Mouse (Mus musculus) MN1 (cell line): ENCODE measurements at regions not wholly inside any gene's neighbourhood (a gene's known extent, or its start where the extent isn't known, plus 50 kb on each side); places are given as distances from the start of the nearest gene placed in this dataset.
"Not testable (repeated sequence)": the region's sequence is repeated elsewhere in the genome, so short reads cannot be mapped to it uniquely, and the experiment has no call there.

Experiments used
- DNase-seq: peaks from one replicate; pipeline ENCODE4 v3.0.0-alpha.2; 2016; ENCODE audit warnings: low spot score

DNA sequence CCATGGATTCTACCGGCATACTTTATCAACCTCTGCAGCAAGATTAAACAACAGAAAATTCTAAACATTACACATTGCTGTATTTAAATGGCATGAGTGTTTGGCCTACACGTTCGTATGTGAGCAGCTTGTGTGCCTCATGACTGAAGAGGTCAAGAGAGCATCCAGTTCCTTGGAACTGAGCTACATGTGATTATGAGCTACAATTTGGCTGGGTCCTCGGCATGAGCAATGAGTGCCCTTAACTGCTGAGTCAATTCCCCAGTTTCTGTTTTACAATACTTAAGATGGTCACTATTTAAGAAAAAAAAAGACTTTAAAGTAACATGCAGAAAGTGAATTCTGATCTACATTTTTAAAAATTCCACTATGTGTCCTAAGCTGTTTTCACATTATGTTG lies 338.4 kb upstream of the Gpc6 start:
- DNase-seq: no peak

DNA sequence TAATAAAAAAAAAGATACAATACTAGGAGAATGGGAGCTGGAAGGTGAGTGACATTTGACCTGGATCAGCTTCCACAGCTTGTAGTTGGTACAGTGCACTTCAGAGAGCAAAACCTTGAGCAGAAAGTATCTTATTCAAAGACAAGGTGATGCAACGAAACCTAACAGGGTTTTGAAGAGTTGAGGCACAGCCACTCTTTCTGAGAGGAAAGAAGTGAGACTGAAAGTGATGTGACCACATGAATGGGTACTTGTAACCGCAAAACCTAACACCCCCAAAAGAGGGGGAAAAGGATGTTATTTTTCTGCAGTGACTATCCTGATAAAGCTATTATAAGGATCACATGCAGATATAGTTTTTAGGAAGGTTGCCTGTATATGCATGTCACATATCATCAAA lies 335.6 kb upstream of the Gpc6 start:
- DNase-seq: no peak

DNA sequence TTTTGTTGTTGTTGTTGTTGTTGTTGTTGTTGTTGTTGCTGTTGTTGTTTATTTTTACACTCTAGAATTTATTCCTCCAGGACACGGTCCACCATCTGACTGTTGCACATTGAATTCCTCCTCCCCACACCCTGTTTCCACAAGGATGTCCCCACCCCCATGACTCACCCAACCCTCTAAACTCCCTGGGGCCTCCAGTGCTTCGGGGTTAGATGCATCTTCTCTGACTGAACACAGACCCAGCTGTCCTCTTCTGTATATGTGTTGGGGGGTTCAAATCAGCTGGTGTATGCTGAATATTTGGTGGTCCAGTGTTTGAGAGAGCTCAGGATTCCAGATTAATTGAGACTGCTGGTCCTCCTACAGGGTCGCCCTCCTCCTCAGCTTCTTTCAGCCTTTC lies 335.0 kb upstream of the Gpc6 start:
- no peak for DNase-seq

DNA sequence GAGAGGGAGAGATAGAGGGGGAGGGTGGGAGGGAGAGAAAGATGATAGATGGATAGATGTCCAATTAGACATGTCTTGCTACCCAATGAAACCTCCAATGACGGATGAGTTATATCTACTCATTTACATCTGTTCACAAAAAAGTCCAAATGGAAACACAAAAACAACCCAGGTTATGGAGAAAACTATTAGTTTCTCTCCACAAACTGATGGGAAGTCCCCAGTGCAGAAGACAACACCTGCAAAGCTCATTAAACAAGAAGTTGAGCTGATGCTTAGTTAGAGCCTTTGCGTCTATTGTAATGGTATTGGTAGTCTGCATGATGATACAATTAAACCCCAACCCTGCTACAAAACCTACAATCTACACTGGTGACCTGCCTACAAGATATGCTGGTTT lies 317.0 kb upstream of the Gpc6 start:
- no peak for DNase-seq

DNA sequence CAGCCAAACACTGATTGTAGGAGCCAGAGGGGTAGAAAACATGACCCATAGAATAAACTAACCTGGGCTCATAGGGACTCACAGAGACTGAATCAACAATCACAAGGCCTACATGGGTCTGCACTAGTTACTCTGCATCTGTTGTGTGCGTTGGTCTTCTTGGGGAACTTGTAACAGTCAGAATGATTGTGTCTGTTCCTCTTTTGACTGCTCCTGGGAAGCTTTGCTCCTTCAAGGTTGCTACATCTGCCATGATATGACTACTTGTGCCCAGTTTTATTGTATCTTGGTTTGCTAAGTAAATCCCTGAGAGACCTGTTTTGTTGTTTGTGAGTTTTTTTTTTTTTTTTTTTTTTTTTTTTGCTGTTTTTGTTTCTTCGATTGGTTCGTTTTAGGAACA lies 313.9 kb upstream of the Gpc6 start:
- DNase-seq: no peak

DNA sequence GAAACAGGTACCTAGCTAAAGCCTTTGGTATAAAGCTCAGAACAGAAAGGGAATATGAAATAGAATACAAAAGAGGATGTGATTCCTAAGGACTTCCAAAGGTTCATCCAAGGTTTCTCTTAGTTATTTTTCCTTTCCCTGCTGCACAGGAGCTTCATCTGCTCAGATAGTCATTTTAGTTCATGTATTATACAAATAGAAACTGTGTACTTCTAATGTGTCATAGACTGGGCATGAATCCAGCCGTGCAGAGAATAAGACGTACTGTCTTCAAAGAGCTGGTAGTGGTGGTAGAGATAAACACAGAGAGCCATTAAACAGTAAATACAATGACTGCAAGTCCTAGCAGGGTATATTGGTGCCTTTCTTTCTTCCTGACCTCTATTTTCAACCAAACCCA lies 292.9 kb upstream of the Gpc6 start:
- DNase-seq: no peak

DNA sequence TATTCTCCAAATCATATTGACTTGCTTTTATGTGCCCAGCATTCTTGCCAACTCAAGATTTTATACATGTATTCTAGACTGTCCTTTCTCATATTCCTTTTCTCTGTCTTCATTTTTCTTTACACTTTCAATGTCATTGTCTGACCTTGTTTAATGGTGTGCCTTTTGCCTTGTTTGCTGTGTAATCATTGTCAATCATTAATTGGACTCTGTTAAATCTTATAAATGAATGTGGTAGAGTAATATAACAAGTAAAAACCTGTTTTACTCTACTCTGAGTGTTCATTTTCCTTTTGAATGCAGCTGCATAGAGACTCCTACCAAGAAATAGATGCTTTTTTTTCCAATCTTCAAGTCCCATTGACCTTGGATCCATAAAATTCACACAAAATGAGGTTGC lies 283.0 kb upstream of the Gpc6 start:
- no peak for DNase-seq

DNA sequence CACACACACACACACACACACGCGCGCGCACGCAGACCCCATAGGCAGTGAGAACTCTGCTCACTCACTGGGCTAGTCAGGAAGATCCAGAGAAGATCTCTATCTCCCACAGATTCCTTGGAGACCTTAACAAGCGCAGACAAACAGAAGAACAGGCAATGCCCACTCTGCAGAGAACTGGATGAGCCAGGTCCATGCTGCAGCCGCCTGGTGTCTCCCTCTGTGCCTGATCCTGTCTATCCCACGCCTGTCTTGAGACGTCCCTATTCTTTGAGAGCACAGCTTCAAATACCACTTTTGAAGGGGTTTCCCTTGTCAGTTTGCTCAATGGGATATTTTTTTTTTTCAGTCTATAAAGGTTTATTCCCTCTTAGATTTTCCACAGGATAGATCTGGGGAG lies 273.2 kb upstream of the Gpc6 start:
- peak; percentile 45 for DNase-seq

DNA sequence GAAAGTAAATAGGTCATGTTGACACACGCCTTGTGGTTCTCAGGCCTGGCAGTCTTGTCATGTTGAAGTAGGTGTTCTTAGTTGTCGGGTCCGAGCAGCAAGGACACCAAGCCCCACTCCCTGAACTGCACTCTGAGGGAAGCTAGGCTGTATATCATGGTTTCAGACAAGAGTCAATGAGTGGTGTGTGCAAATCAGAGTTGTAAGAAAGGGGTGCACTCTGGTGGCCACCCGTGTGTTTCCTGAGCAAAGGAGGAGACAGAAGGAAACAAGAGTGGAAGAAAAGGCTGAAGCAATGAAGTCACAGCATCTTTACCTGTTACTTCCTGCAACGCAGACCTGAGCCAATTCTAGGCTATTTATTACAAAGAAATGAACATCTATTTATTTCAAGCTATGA lies 241.2 kb upstream of the Gpc6 start:
- no peak for DNase-seq

DNA sequence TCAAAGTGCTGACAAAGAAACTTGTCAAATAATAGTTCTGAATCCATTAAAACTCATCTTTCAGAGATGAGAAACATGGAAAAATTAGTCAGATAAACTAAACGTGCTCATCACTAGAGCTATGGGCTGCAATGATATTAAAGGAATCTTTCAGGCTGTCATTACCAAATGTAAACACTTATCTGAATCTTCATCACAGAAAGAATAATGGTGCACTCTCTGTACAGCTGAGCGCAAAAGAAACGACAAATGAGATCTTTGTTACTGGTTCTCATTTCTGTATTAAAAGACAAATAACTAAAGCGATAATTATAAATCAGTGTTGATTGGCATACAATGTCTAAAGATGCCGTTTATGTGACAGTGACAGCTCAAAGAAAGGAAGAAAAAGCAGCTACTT lies 227.4 kb upstream of the Gpc6 start:
- DNase-seq: no peak

DNA sequence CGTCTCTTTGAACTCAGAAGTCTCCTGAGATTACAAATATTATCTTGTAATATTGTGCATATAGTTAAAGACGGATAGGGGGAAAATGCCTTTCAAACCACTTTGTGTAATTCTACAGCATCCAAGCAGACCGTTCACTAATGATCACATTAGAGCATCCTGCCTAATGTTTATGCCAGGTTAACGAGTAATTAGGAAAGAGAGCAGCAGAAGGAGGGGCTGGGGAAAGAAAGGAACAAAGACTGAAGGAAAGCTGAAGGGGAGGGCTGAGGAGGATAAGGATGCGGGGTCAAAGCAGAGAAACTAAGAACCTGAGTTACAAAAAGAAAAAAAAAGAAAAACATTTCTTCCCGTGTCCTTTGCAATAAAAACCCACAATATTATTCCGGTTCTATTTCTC lies 226.7 kb upstream of the Gpc6 start:
- DNase-seq: no peak

DNA sequence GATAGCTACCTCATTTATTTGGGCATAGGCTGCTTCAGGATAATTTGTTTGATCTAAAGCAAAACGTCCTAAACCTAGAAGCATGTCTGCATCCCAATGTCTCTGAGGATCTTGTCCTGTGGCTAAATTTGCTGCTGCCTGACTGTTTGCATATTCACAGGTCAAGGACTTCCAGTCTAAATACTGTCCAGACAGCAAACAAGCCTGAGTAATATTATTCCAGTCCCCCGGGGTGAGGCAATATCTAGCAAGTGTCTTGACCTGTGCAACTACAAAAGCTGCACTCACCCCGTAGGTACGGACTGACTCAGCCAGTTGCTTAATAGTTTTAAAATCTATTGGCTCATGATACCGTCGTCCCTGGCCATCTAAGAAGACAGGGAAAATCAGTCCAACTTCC lies 190.5 kb upstream of the Gpc6 start:
- not testable (repeated sequence) for DNase-seq

DNA sequence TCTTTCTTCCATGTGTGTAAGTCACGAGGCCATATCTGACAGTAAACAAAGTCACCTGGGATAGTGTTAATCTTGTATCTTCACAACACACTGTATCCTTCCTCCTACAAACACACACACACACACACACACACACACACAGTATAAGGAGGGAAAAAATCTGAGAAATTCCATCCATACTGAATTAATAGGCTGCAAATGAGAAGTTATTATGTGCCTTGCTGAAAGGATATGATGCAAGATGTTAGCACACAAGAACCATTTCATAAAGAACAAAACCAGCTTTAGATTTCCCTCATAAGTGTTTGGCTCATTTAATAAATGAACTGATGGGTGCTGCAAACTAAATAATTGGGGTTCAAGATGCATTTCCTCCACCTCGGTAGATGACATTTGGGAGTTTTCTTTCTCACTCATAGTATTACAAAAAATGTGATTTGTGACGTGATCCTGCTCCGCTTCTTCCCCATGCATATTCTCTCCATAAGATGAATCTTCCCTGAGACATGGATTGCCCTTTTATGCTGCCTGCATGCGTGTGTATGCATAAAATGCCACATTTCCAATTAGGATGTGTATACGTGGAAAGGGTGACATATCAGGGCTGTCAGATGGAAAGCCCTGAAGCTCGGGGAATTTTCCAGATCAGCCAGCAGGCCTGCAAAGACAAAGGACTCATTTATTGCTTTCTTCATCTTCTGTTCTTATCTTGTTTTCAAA lies 170.5 kb upstream of the Gpc6 start:
- no peak for DNase-seq

DNA sequence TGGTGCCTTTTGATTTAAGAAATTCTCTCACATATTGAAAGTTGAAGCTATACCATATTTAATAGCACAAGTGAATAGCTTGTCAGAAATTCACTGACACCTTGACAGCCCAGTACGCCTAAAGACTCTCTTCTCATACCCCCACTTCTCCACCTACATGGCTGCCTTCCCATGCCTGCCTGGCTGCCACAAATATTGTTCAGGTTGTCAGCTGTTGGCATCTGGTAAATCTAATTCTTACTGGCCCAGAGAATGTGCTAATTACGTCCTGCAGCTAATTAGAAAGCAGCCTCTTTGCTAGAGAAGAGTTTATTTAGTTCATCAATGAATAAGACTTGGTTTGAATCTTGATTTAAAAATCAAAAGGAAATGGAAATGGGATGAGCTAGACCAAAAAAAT lies 163.7 kb upstream of the Gpc6 start:
- DNase-seq: no peak

DNA sequence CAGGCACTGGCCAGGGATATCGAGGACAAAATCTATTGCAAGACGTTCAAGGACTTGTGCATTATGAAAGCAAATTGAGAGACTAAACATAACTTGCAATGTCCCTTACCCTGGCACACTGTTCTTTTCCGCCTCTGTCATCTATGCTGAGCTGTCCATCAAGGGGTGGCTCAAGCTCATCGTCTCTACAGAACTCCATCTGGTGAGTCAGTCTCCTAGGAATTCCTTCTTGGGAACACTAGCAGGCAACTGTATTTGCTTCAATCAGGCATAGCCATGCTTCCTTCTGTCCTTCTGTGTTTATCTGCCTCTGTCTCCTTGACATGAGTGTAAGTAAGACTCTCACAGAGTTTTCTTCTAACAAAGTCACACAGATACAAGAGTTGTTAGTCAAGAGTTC lies 154.0 kb upstream of the Gpc6 start:
- DNase-seq: no peak

DNA sequence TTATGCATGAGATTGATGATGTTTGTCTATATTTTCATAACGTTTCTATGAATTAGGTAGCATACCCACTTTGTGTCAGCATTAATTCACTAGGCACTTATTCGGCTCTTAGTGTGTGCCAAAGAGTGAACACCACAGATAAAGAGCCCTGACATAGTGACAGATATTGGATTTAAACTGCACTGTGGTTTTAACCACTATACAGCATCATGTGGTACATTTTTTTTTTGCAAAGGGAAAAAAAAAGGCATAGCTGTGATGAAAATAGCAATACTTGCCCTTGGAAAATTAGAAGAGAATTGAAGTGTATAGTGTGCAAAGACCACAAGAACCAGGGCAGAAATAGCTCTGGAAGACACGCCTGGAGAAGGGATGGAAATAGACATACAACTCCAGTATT lies 153.4 kb upstream of the Gpc6 start:
- DNase-seq: no peak

DNA sequence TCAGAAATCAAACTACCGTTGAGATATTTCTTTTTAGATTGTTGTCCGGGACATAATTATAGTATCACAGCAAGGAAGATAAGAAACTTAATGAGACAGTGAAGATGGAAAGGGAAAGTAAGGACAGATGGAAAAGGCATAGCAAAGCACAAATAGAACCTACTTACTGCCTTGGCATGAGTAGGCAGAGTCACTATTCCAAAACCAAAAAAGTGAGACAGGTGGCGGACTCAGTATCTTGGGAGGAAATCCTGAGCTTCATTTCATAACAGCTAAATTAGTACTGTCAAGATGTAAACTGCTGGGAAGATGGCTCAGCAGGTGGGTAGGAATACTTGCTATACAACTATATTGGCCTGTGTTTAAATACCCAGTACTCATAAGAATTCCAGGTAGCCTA lies 145.5 kb upstream of the Gpc6 start:
- DNase-seq: no peak

DNA sequence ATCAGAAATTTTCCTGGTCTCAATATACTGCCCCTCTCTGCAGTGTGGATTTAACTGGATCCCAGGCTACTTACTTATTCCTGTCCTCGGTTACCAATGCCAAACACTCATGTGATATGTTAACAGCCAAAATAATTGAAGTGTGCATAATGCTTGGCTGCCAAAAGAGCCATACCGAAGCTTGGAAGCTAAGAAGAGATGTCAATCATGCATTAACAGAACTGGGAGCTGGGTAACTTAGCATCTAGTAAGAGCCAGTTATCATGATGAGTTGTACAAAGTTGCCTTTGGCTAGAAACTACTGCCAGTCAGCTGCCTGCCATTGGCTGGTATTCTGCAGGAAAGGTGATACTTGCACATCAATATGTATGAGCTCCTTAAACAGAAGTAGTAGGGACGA lies 141.3 kb upstream of the Gpc6 start:
- DNase-seq: no peak

DNA sequence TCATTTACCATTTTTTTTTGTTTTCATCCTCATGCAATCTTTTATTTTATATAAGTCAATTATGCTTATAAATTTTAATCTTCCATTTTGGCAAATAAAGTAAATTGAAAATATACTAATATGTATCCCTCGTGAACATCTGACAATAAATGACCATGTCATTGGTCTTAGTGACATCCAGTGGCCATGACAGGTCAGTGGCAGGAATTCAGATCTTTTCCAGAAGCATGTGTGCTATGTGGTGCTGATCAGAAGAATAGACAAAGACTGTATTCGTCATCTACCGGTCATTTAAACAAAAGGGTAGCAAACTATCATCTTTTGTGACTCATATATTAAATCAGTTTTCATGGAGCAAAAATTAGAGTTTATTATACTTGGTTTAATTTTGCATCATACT lies 118.6 kb upstream of the Gpc6 start:
- no peak for DNase-seq

DNA sequence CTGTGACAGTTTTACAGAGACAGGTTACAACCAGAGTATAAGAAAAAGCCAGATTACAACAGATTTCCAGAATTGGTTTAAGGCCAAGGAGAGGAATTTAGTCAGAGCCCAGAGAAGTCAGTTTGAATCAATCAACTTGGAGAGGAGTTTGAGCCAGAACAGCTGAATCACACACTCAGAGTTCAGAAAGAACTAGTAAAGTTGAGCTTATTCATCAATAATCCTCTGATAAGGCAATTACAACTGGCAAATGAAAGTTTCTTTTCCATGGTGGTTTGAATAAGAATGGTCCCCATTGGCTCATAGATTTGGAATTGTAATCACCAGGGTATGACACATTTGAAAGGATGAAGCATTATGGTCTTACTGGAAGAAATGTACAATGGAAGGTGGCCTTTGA lies 116.5 kb upstream of the Gpc6 start:
- no peak for DNase-seq

DNA sequence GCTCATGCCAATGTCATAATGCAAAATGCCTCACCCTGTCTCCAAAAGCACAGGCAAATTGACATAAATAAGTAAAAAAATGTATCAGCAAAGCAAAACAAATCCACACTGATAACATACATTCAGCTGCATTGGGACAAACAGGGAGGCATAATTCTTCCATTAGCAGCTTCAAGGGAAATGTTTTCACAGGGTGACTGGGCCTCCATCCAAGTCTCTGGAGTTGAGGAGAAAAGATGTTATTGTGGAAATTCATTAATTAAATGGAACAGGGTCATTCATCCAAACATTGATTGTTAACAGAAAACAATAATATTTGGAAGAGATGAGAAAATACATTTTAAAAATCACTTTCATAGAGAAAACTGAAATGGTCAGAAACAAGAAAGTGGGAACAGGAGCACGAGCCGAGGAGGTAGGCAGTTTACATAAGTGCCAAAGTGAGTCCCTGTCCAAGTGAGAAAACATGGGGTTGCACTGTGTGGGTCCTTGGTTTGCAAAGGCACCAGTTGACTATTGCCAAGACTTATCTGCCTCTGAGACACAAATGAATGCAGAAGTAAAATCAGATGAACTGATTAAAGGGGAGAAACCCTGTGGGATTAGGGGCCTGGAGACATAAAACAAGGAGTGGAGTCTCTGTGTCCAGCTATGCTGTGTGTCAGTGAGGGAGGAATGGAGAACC lies 114.3 kb upstream of the Gpc6 start:
- no peak for DNase-seq

DNA sequence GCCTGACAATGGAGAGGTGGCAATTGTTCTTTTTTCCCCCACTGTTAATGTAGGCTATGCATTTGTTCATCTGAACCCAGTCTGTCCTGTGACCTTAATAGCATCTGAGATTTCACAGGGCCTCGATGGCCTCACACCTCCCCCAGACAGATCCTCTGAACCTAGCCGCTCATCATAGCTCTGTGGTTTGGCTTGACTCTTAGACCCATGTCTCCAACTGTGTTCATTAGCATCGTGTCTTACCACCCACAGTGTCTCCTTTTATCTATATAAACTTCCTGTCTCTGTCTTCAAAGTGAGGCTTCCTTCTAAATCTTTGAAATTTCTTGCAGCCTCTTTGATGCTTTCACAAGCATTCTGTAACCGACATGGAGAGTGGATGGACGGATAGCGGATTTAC lies 87.9 kb upstream of the Gpc6 start:
- no peak for DNase-seq

DNA sequence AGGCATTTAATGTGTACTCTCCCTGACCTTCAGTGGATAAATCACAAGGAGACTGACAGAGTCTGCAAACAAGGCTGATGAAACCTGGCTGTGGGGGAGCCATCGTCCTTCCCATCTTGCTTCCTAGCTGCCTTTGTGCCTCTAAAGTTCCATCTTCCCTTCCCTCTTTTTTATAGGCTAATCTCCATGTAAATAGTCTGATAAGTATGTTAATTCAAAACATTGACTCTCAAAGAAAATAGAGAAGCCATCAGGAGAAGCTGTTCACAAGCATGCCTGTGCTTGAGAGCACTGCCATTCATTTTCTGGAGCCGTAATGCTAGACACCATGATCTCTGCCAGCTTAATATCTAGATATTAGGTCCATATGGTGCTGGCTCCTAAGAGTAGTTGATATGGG lies 55.7 kb upstream of the Gpc6 start:
- no peak for DNase-seq

DNA sequence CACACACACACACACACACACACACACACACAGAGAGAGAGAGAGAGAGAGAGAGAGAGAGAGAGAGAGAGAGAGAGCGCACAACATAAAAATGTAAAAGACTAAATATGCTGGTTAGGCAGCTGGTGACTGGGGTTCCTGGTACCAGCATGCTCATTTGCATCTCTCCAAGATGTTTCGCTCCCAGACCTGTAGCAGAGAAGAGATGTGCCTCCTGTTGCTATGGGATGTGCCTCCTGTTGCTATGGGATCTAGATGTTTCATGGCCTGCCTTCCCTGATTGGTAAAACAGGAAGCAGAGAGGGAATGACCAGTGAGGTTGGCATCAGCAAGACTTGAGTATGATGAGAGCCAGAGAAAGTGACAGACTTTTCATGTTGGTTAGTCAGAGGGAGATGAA lies 55.1 kb upstream of the Gpc6 start:
- DNase-seq: no peak
